Mouse (Mus musculus): ENCODE data around the gene Gm11541. TPM values are rescaled to one million over a fixed set of nuclear protein-coding genes. Genes with fewer than 3 reads are reported as not detected.

Gene Gm11541
- not detected for total RNA-seq (2021)
- long read RNA-seq, experiment 1, result 0 reads
- long read RNA-seq, experiment 2, result 0 reads

- DNase-seq, result no peak
These were observed at the start of gene Gm11541 for GRCm38 (mm10) chr11:94704472-94704871. Gm11541 (minus strand) TSS chr11:94704499.

DNA sequence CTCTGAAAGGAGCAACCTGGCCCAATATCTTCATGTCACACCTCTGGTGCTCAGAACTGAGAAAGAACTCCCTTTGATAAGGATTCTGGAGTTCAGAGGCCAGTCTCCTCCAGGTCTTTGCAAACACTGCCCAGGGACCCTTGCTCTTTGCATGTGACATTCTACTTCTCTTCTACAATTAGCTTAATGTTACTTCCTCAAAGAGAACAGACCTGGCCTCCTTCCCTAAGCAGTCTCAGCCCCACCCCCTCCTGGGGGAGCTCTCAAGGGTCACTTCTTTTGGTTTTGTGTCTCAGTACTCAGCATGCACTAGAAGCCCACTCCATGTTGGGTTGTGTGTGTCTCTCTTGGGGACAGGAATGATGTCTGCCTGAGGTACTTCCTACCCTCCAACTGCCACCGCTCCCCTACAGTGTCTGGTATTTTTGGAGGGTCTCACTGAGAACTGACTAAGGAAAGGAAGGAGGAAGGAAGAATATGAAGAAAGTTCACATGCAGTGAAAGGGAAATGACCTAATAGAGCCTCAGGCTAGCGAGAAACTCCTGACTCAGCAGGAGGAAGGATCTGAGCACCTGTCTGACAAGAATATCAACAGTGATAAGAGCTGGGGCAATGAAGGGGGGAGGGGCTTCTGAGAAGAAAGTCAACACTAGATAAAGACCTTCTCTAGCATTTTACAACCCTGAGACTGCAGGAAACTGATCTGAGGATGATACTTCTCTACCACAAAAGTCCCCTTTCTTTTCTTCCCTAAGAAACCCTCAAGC, 48.8 kb upstream of the Gm11541 start:
- DNase-seq, result no peak

GRCm38 (mm10) chr11:94741732-94742272, 37.5 kb upstream of the Gm11541 start, which contains the start of gene Cdc34b:
Cdc34b (plus strand) TSS chr11:94741782.
- no peak for DNase-seq

- no peak for DNase-seq
These were observed 31.4 kb upstream of the Gm11541 start for GRCm38 (mm10) chr11:94735746-94736145.

DNA sequence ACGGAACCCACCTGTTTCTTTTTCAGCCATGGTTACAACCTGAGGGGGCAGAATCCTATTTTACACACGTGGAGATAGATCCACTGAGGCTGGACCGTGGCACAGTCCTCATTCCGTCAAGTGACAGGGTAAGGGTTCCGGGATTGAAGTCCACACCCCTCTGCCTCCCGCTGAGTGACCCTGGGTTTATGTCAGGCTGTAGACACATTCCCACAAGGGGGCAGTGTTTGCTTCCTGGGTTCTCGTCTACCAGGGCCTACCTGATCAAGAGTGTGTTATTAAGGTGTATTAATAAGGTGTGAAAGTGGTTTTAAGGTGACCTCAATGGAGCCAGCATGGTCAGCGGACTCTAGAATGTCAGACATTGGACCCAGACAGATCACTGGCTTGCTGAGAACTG, 28.5 kb upstream of the Gm11541 start:
- DNase-seq, result peak; percentile 71

GRCm38 (mm10) chr11:94731229-94731628, 26.9 kb upstream of the Gm11541 start:
- no peak for DNase-seq

DNA sequence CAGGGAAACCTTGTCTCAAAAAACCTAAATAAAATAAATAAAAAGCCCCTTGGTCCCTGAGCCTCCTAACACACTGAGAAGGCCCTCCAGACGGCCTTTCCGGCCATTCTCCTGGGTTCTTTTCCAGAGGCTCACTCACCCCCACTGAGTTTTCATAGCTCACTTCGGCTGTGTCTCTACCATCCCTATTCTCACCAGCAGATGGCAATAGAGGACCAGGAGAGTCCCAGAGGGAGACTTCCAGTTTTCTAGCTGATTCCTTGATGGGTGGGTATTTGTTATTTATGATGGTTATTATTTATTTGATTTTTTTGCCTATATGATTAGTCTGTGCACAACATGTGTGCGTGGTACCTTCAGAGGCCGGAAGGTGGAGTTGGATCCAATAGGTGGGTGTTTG, 26.0 kb upstream of the Gm11541 start:
- DNase-seq, result peak; percentile 87

DNA sequence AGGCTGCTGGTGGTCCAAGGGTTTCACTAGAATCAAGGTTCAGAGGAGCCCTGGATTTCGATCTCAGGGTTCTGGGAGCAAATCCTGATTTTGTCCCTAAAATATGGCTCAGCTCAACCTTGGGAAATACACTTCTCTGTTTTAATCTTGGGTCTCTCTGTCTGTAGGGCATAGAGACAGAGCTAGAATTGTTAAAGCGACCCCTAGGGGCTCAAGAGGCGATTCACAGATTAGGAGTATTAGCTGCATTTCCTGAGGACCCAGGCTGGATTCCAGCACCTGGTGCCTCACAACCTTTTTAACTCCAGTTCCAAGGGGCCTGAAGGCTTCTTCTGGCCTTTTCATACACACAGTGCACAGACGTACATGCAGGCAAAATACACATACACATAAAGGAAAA, 25.3 kb upstream of the Gm11541 start:
- DNase-seq, result no peak

GRCm38 (mm10) chr11:94728545-94728944, 24.2 kb upstream of the Gm11541 start:
- no peak for DNase-seq

DNA sequence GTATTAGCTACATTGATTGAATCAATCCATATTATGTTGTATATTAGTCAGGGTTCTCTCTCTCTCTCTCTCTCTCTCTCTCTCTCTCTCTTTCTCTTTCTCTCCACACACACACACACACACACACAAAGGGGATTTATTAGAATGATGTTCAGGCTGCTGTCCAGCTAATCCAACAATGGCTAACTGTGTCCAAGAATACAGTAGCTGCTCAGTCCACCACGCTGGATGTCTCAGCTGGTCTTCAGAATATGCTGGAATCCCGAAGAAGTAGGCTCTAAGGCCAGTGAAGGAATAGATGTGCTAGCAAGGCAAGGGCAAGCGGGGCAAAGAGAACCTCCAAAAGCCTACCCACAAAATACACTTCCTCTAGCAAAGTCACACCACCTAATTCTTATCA, 23.0 kb upstream of the Gm11541 start:
- DNase-seq, result no peak

- no peak for DNase-seq
These were observed 14.9 kb upstream of the Gm11541 start for GRCm38 (mm10) chr11:94719216-94719615.

DNA sequence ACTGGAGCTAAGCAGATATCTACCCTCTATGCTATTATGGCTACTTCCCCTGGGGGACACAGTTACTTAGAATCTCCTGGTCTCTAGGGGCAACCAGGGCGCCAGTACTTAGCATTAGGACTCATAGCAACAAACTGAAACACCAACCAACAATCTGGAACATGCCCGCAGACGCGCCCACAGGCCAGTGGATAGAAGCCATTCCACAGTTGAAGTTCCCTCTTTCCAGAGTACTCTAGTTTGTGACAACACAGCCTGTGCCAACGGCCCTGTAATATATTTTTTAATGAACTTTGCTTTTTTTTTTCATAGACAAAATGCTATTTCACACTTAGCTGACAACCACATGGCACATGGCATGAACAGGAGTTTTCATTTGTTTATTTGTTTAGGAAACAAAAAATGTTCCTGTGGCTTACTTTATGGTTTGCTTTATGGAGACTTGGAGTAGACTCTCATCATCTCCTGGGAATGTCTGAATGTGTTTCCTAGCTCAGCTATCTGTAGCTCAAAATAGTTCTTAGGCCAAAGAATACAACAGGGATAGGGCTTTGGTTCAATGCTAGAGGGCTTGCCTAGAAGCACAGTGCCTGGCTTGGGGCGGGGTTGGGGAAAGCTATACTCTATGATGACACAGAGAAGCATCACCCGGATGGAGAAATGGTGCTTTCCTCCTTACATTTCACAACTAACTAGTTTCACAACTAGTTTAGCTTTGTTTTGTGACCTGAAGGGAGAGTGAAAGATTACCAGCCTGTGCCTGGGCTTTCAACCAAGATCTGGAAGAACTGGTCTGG, 14.0 kb upstream of the Gm11541 start:
- no peak for DNase-seq

DNA sequence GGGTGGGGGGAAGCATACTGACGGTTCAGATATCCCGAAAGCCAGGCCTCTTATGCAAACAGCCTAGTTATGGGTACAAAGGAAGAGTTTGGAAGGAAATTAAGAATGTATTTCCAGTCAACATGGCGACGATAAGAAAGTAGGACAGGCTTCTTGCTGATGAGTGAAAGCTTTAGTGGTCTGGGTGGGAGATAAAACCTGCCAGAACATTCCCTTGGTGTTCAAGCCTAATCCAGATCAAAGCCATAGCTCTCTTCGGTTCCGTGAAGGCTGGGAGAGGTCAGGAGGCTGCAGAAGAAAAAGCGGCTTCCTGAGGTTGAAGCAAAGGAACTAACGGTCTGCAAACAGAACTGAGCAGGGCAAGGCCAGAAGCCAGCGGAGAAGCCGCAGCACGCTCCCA, 12.9 kb upstream of the Gm11541 start:
- DNase-seq, result no peak

DNA sequence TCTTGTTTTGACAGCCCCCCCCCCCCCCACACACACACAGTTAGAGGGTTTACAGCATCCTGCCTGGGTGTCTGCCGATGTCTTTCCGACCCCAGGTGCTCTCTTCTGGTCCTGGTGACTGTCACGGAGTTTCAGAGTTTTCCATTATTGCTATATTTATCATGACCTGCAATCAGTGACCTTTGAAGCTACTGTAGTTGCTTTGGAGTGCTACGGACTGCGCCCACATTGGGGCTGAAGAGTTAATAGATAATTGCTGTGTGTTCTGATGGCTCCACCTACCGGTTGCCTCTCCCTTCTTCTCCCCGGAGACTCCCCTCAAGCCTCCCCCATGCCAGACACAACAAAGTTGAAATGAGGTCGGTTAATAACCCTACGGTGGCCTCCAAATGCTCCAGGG, 12.5 kb upstream of the Gm11541 start:
- DNase-seq, result peak; percentile 70

DNA sequence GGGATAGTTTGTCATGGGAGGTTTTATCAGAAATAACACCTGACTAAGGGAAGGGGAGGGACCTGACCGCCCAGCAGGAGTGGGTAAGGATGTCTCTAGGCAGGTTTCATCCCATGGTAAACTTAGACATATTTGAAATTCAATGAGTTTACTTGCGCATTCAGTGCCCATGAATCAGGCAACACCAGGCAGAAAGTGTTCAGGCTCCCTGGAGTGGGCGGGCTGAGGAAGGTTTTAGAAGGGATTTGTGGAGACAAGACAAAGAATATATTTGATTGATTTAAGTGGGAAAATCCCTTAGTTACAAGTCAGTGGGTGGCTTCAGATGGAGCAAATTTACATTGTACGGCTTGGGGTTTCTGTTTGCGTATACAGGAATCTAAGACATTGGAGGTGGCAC, 11.3 kb upstream of the Gm11541 start:
- no peak for DNase-seq

DNA sequence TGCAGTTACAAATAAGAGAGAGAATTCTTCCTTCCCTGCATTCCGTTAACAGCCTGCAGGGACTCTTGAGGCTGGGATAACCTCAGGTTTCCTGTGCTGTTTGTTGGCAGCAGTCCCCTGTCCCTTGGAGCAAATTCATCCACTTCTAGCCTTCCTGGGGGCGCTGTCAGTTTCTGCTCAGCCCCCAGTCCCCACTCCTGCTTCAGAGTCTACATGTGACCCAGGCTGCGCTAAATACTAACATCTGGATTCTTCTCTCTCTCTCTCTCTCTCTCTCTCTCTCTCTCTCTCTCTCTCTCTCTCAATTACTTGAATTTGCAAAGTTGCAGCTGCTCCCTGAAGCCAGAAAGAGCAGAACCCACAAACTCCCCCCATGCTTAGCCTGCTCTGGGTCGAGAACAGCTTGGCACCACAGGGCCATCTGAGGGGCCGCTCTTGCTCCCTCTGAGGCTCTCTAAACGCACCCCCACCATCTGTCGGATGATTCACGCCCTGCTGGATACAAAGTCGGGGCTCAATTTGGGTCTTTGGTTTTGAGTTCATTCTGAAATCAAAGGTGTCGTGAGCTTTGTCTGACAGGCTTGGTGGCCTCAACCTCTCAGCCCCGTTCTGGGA, 9.1 kb upstream of the Gm11541 start:
- no peak for DNase-seq

DNA sequence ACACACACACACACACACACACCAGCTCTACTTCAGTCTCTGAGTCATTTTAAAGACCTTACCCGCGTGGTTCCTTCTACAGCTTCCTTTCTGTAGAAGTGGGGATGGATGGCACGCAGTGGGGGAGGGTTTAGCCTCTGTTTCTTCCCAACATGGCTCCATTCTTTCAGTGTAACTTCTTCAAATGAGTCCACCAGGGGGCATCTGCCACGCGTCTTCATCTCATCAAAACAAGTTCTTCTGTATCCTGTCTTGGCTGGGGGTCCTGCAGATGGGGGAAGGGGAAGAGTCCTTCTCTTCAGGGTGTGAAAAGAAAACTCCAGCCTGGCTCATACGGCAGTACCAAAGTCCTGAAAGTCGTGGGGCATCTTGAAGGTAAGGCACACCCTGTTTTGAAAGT, 279 bp downstream of the Gm11541 start:
- no peak for DNase-seq

DNA sequence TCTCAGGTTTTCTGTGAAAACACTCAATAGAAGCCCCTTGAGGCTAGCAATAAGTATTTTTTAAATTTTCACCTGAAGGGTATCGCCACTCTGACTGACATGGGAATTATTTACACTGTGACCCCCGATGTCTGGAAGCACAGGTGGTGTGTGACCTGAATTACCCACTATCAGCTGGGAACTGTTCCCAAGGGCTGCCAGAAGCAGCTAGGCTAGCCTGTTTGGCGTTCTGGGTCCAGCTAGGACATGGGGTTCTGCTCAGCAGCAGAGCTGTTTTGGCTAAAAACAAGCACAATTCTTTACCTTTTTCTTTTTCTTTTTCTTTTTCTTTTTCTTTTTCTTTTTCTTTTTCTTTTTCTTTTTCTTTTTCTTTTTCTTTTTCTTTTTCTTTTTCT, 2.1 kb downstream of the Gm11541 start:
- DNase-seq, result peak; percentile 13

DNA sequence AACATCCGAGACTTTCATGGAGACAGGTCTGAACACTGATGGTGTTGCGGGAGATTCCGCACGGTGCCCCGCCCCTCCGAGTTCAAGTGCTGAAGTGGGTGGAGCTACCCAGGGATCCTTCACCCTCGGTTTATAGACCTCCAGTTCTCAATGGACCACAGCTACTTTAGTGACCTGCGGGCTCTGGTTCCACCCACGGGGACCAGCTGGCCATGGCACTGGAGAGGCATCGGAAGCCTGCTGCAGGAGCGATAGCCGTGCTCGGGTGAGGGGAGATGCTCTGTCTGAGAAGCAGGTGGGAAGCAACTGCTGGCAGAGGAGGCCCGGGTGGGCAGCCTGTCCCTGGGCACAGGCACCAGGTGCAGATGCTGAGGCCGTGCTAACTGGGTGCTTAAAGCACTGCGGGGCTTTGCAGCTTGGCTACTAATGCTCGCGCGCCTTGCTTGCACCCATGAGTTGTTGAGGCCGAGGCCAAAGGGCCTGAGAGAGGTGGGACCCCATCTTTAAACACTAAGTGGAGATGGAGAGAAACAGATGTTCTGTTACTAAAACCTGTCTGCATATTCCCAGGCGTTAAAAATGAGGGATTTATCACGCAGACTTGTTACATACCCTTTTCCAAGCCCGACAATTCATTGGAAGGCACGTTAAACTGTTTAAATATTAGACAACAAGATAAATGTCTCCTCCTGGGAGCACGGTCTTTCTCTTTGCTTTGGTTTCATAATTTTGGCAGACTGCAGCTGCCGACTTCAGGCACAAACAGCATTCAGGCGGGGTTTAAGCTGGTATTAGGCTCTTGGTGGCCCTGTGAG, 2.7 kb downstream of the Gm11541 start:
- no peak for DNase-seq

DNA sequence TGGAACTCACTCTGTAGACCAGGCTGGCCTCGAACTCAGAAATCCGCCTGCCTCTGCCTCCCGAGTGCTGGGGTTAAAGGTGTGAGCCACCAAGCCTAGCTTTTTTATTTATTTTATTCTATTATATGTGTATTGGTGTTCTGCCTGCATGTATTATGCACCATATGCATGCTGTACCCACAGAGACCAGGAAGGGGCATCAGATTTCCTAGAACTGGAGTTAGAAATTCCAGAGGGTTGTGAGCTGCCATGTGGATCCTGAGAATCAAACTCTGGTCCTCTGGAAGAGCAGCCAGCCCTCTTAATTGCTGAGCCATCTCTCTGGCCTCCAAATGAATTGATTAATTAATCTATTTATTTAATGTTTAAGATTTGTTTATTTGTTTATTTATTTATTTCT, 4.9 kb downstream of the Gm11541 start:
- DNase-seq, result no peak

DNA sequence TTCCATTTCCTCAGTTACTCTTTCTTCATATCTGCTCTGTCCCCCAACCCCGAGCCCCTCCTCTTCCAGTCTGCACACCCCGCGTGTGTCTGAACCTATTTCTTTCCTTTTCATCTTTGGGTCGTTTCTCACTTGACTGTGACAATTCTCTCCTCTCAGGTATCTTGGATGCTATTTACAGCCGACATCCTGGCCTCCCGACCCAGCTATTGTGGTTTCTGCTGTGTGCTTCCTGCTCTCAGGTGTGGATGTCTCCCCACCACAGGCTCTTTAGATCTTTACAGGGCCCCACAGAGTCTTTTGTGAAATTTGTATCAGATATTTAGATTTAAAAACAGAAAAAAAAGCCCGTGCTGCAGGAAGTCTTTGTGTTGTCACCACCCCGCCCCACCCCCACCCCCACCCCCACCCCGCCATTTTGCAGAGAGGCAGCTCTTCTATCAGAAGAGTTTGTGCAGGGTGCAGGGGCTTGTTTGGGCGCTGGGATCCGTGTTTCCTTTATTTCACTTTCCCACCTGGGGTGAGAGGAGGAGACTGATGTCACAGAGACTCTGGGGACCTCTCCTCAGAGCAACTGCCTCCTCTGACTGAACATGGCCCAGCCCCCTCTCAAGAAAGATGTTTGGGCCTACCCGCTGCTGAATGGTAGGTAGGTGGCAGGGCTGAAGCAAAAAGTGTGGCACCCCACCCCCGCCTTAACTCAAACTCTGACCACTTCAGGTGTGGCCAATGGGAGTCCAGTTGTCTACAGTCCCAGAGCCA, 6.4 kb downstream of the Gm11541 start:
- no peak for DNase-seq

All from adrenal gland, postnatal 10 days (tissue).